Mouse (Mus musculus): ENCODE data around the gene Anapc2.

The Anapc2 gene

GRCm38 (mm10) chr2:25273010-25273409 is 732 bp downstream of the Anapc2 start:
- no peak for DNase-seq

GRCm38 (mm10) chr2:25278928-25279882 is 6.9 kb downstream of the Anapc2 start:
- no peak for DNase-seq

DNA sequence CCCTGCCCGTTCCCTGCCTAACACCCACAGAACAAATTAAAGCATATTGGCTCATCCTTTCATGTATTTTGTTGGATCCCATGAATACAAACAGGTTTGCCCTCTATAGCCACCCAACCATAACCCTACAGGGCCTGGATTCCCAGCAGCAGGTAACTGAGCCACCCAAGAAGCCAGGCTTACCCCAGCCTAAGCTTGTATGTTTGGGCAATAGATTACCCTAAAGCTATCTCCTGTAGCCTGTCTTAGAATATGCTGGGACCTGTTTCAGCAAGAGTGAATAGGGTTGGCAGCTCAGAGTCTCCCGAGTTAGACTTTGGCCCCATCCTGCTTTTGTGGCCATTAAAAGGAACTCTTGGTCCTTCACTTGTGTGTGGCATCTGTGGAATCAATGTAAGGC is 13.3 kb downstream of the Anapc2 start:
- DNase-seq: no peak

GRCm38 (mm10) chr2:25286314-25286713 is 14.0 kb downstream of the Anapc2 start:
- DNase-seq: no peak

DNA sequence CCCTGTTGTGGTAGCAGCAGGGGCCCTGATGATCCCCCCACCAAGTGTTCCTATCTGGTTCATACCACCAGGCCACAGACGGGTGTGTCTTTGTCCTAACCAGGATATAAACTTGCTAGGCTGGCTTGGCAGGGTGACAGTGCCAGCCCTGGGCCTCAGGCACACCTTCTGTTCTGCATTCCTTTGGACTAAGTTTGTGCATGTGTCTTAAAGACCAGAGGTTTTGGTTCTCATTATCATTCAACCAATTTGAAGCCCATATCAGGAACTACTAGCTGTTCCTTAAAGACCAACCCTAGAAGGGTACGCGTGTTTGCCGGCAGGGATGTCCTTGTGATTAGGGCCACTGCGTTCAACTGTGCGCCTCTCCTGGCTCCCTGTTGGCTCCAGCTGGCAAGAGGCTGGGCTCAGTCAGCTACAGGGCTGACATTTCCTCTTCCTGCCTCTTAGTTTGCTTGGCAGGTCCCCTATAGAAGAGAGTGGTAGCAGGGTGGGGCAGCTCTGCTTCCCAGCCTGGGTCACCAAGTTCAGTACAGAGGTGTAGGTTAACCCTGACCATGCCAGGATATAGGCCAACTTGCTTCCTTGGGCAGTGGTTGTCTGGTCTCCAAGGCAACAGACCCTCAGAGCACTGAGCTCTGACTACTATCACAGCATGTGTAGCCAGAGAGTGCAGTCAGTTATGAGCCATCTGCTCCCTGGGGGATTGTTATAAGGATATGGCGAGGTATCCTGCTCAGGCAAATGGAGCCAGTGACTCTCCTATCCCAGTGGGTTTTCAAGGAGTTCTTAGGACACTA is 14.8 kb downstream of the Anapc2 start:
- peak; percentile 56 for DNase-seq

- no peak for DNase-seq
These were observed 15.8 kb downstream of the Anapc2 start, which contains the start of gene Tmem210 for GRCm38 (mm10) chr2:25287927-25288649. Gene Tmem210 (plus strand): TSS chr2:25288145.

- no peak for DNase-seq
These were observed 16.6 kb downstream of the Anapc2 start for GRCm38 (mm10) chr2:25288734-25289345.

- no peak for DNase-seq
These were observed 17.4 kb downstream of the Anapc2 start, which contains the start of gene Lrrc26 for GRCm38 (mm10) chr2:25289651-25290050. Gene Lrrc26 (plus strand): TSS chr2:25289915.

DNA sequence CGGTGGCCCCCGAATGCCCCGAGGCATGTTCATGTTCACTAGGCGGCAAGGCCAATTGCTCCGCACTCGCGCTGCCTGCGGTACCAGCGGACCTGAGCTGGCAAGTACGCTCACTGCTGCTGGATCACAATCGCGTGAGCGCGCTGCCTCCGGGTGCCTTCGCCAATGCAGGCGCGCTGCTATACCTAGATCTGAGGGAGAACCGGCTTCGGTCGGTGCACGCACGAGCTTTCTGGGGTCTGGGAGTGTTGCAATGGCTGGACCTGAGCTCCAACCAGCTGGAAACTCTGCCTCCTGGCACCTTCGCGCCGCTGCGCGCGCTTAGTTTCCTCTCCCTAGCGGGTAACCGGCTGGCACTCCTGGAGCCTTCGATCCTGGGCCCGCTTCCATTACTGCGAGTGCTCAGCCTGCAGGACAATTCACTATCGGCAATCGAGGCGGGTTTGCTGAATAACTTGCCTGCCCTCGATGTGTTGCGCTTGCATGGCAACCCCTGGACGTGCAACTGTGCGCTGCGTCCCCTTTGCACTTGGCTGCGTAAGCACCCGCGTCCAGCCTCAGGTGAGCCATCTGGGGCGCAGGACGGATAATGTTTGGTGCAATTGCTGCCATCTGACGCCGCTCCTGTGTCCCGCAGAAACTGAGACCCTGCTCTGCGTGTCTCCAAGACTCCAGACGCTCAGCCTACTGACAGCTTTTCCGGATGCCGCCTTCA is 18.0 kb downstream of the Anapc2 start:
- DNase-seq: no peak

GRCm38 (mm10) chr2:25290816-25291130 is 18.5 kb downstream of the Anapc2 start:
- DNase-seq: no peak

DNA sequence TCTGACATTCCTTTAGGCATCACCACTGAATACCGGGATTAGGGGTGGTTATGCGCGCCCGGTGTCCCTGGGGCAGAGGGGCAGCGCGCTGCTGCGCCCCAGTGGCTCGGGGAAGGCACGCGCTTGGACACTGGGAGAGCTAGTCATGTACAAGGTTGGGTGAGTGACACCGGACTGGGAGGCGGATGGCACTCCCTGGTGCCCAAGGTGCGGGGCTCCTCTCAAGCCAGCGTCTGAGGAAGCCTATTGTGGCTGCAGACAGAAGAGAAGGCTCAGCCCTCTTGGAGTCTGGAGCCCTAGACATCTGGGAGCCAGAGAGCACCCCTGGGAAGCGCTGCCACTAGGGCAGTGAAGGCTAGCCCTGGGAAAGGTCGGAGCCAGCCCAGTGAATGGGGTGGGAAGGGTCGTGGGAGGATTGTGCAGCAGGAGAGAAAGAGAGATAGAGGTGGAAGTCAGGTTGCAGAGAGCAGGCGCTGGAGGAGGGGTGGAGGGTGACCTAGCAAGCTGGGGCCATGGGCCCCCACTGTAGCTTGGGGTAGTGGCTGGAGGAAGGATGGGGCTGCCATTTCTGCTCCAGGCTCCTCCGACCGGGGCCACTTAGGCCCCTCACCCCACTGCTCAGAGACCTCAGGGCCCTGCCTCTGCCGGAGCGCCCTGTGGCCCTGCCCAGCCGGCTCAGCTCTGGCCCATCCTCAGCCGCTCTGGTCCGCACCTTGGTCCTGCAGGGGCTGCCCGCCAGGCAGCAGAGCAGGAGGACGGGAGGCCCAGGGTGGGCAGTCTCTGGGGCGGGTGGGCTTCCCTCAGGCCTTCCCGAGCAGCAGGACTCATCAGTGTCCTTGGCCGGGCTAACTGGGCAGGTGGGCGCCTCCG is 19.1 kb downstream of the Anapc2 start:
- no peak for DNase-seq

DNA sequence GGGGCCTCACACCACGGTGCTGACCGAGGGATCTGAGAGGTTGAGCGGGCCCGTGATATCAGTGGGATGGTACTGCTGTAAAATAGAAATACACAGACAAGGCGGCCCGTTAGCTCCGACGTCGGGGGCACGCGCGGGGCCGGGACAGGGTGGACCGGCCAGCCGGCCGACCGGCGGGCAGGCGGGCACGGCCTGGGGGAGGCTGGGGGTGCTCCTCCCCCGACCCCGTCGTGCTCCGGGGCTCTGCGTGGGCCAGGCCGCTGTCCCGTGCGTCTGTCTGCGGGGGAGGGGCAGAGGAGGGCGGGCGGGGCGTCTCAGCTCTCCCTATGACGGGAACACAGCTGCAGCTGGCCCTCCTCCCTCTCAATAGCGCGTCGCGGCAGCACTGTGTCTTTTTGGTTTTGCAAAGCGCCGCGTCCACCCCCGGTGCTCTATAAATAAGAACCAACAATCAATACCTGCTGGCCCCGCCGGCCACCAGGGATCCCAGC is 19.8 kb downstream of the Anapc2 start:
- DNase-seq: no peak

DNA sequence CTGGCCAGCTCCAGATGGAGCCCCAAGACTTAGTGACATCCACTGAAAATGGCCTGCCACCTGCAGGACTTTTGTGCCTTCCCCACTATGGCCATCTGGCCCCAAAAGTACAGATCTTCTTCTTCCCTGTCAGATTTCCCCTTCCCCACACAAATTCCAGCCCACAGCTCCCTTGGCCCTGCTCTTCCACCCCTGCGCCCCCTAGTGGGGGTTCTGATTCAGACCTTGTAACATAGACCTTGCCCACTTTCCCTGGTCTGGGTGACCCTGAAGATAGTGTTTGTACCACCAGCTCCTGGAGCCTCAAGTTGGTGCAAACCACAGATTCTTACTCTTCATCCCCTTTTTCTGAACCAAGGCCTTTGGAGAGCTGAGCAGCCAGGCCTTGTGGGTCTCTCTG is 20.6 kb downstream of the Anapc2 start:
- DNase-seq: no peak

DNA sequence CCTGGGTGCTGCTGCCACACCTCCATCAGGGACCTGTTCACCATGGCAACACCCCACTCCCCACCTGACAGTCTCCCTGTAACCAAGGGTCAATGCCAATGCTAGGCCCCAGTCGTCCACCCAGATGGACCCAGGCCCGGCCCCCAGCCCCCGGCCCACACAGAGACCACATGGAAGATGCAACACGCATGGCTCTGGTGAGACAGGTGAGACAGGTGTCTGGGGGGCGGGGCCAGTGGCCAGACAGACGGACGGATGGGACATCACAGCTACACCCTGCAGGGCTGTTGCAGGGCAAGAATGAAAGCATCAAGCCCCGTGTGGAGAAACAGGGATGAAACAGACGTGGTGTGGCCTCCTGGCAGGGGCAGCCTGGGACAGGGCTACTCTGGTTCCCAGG is 21.4 kb downstream of the Anapc2 start:
- no peak for DNase-seq

DNA sequence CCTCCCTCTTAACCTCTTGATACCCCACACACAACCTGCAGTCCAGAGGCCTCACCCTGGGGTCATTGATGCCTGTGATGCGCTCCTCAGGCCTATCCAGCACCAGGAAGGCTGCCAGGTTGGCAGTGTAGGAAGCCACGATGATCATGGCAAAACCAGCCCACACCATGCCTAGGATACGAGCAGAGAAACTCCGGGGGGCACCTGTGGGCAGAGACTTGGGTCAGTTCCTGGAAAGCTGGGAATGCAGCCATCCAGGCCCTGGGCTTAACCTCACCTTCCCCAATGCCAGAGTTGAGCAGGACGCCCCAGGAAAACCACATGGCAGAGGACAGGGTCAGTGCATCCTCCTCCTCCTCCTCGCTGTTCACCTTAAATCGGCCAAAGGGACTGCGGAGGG is 24.8 kb downstream of the Anapc2 start:
- no peak for DNase-seq

DNA sequence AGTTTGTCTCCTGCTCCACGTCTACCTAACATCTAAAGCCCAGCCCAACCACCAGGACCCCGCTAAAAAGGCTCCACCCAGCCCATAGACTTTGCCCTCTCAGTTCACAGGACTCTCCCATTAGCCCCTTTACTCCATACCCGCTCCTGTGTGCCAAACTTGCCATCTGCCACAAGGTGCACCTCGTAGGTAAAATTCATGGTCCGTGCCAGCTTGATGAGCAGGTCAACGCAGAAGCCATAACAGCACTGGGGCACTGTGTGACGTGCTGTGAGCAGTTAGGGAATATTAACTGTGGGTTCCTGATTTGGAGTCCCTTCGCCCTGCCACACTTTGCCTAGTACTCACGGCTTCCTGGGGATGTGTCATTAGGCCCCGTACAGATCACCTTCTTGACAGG is 25.8 kb downstream of the Anapc2 start:
- no peak for DNase-seq

GRCm38 (mm10) chr2:25303452-25303851 is 31.2 kb downstream of the Anapc2 start:
- no peak for DNase-seq

DNA sequence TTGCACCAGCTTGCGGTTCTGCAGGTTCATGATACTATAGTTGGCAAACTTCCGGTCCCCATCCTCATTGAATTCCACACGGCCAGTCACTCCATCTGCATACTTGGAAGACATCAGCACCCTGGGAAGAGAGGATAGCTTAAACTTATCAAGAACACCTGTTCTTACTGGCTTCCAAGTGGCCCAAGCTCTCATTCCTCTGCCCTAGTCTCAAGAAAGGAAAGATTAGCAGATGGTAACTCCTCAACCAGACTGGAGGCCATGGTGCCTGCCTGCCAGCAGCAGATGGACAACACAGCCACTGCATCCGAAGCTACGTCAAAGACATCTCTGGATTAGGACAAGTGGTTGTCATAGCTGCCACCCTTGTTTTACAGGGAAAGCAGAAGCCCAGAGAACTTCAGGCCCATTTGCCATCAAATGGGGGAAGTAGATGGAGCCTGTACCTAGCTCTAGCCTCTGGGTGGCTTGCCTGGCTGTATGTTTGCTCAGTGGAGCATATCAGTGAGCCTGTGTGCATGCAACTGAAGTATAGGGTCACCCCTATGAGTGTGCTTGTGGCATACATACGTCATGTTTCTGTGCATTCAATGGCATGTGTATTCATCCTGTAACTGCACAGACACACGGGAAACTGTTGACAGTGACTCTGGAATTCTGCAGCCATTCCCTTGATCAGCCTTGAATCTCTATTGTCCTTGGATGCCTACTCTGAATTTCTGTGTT is 31.8 kb downstream of the Anapc2 start:
- no peak for DNase-seq

DNA sequence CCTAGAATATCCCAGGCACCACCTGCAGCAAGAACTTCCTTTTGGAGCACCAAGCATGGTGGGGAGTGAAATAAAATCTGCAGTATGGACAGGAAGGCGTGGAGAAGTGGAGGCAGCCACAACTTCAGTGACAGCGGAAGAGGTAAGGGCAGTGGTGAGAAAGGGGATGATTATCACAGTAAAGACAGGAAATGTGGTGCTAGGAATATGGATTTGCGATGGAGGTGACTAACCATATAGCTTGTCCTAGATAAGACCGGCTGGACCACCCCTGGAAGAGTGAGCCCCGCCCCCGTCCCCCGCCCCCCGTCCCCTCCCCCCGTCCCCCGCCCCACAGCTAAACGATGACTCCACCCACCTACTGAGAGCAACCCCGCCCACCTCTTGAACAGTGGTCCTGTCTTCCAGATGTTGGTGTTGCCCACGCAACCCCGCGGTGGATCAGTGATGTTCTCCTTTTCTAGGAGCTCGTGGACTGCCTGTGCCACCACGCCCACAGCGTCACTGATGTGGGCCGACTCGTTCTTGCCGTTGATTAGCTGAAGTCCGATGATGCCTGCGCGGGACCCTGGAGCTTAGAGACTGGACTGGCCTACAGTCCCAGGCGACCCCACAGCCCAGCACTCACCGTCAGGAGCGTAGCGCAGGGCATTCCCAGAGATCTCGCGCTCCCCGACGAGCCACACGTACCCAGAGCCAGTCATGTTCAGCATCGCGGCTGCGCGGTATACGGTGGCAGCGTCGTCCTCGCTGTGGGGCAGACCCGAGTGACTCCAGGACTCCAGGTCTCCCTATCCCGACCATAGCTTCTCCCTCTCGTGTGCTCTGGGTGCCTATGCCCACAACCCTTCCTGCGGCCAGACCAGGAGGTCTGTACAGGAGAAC is 32.6 kb downstream of the Anapc2 start:
- DNase-seq: no peak

Data from layer of hippocampus, adult 9-11 months (tissue).